Mouse (Mus musculus) naive thymus-derived CD4-positive, alpha-beta T cell, adult 5 months (primary cell): ENCODE measurements around the gene Gm7980. TPM values are rescaled to one million over a fixed set of nuclear protein-coding genes. Genes with fewer than 3 reads are reported as not detected.

ENCODE experiments used
- polyA plus RNA-seq: library from polyadenylated mRNA; unstranded; fragments of 100-300 nt; shearing (Covaris generic); gene quantifications from one replicate; pipeline ENCODE4 v1.2.1, GENCODE M21; 2017

Gene Gm7980
- polyA plus RNA-seq = not detected

GRCm38 (mm10) chr14:41907190-41907589 is at the start of gene Gm7980:
TSS of gene Gm7980 (minus strand) at chr14:41907290.

GRCm38 (mm10) chr14:41943695-41944094 is 36.6 kb upstream of the Gm7980 start, which contains the start of gene 1700024B05Rik:
TSS of gene 1700024B05Rik (plus strand) at chr14:41943995.

GRCm38 (mm10) chr14:41924649-41925048 is 17.6 kb upstream of the Gm7980 start, which contains the start of gene 1700049E17Rik1:
TSS of gene 1700049E17Rik1 (plus strand) at chr14:41924949.

Other genes with a start within 250 kb of the Gm7980 start
- gene Gm8068, start 205.4 kb downstream of the Gm7980 start, polyA plus RNA-seq = not detected
- not detected for gene Gm7929, start 156.7 kb downstream of the Gm7980 start, polyA plus RNA-seq
- not detected for gene Gm47189, start 134.8 kb downstream of the Gm7980 start, polyA plus RNA-seq
- gene 1700049E17Rik1, start 17.7 kb upstream of the Gm7980 start, polyA plus RNA-seq = not detected
- not detected for gene 1700024B05Rik, start 36.7 kb upstream of the Gm7980 start, polyA plus RNA-seq
- not detected for gene Gm6401, start 60.6 kb upstream of the Gm7980 start, polyA plus RNA-seq
- gene Gm3543, start 76.0 kb upstream of the Gm7980 start, polyA plus RNA-seq = not detected
- not detected for gene Gm7951, start 210.1 kb upstream of the Gm7980 start, polyA plus RNA-seq